Mouse (Mus musculus): ENCODE results near the gene Cdk6. TPM values are rescaled to one million over a fixed set of nuclear protein-coding genes. Genes with fewer than 3 reads are reported as not detected.
"Not testable (repeated sequence)": the region's sequence is repeated elsewhere in the genome, so short reads cannot be mapped to it uniquely, and the experiment has no call there.

Cdk6 gene
- total and polyA plus RNA-seq, 3 experiments, result 4.0 to 10.6 (median 8.1) TPM

- H3K4me3 ChIP-seq, result no peak overlapping the region
- intact Hi-C loops (cut with DNase I), result no loop called here
- no peak for TF ChIP-seq POLR2A (IDR thresholded peaks at IDR 0.05; ENCODE audit: insufficient read depth, low read depth, low read length)
- TF ChIP-seq EP300 (IDR thresholded peaks at IDR 0.05; ENCODE audit: insufficient read depth, low read depth, low read length), result no peak
- TF ChIP-seq CTCF (IDR thresholded peaks at IDR 0.05), result no peak
Observed at GRCm38 (mm10) chr5:3407926-3408325, 66.6 kb downstream of the Cdk6 start.

GRCm38 (mm10) chr5:3418183-3418582 is 76.9 kb downstream of the Cdk6 start:
- DNase-seq; H3K27me3 ChIP-seq (ENCODE audit: control insufficient read depth, insufficient read depth, low read length); H3K9ac ChIP-seq (ENCODE audit: low read depth, low read length); H3K4me1 ChIP-seq (ENCODE audit: control insufficient read depth, insufficient read depth, low read length); H3K27ac ChIP-seq; H3K79me2 ChIP-seq (replicated peaks; ENCODE audit: control insufficient read depth, insufficient read depth, low read length); intact Hi-C loops (cut with DNase I); H3K36me3 ChIP-seq (ENCODE audit: control insufficient read depth, insufficient read depth, low read length); H3K4me3 ChIP-seq: not testable (repeated sequence)
- 88% methylated on average over 1 of the region's 1 CpGs for WGBS

More at GRCm38 (mm10) chr5:3407926-3408325, 66.6 kb downstream of the Cdk6 start:
- H3K9ac ChIP-seq (ENCODE audit: low read depth, low read length), result no peak overlapping the region
- H3K27ac ChIP-seq, result no peak overlapping the region
- DNase-seq, result no peak
- H3K27me3 ChIP-seq (ENCODE audit: control insufficient read depth, insufficient read depth, low read length), result no peaks in the 10 kb centered on the region
- H3K4me1 ChIP-seq (ENCODE audit: control insufficient read depth, insufficient read depth, low read length), result peaks cover 3% of the 10 kb centered on the region; the same call in 1 of the 2 replicates
- H3K79me2 ChIP-seq (replicated peaks; ENCODE audit: control insufficient read depth, insufficient read depth, low read length), result no peaks in the 10 kb centered on the region
- WGBS, result 90% methylated on average over 9 of the region's 9 CpGs
- H3K36me3 ChIP-seq (ENCODE audit: control insufficient read depth, insufficient read depth, low read length), result no peaks in the 10 kb centered on the region

- no peak for TF ChIP-seq POLR2A (IDR thresholded peaks at IDR 0.05; ENCODE audit: insufficient read depth, low read depth, low read length)
- no peak for TF ChIP-seq EP300 (IDR thresholded peaks at IDR 0.05; ENCODE audit: insufficient read depth, low read depth, low read length)
- TF ChIP-seq CTCF (IDR thresholded peaks at IDR 0.05), result no peak
- DNase-seq, result no peak
- Histone ChIP-seq H3K4me3 (no peak overlapping the region), H3K27me3 (ENCODE audit: control insufficient read depth, insufficient read depth, low read length) (no peaks in the 10 kb centered on the region), H3K4me1 (ENCODE audit: control insufficient read depth, insufficient read depth, low read length) (peaks cover 4% of the 10 kb centered on the region), H3K9ac (ENCODE audit: low read depth, low read length) (no peak overlapping the region), H3K36me3 (ENCODE audit: control insufficient read depth, insufficient read depth, low read length) (no peaks in the 10 kb centered on the region), H3K27ac (peak overlapping the region; percentile 54), H3K79me2 (replicated peaks; ENCODE audit: control insufficient read depth, insufficient read depth, low read length) (no peaks in the 10 kb centered on the region)
- 33% methylated on average over 10 of the region's 10 CpGs for WGBS
- intact Hi-C loops (cut with DNase I), result no loop called here
Observed at GRCm38 (mm10) chr5:3420094-3420831, 79.0 kb downstream of the Cdk6 start.

GRCm38 (mm10) chr5:3420832-3421228 is 79.5 kb downstream of the Cdk6 start:
- 84% methylated on average over 3 of the region's 3 CpGs for WGBS
- Histone ChIP-seq H3K27me3 (ENCODE audit: control insufficient read depth, insufficient read depth, low read length) (no peaks in the 10 kb centered on the region), H3K27ac (peak overlapping the region; percentile 54), H3K4me1 (ENCODE audit: control insufficient read depth, insufficient read depth, low read length) (peaks cover 4% of the 10 kb centered on the region), H3K4me3 (no peak overlapping the region), H3K9ac (ENCODE audit: low read depth, low read length) (no peak overlapping the region), H3K36me3 (ENCODE audit: control insufficient read depth, insufficient read depth, low read length) (no peaks in the 10 kb centered on the region), H3K79me2 (replicated peaks; ENCODE audit: control insufficient read depth, insufficient read depth, low read length) (no peaks in the 10 kb centered on the region)
- intact Hi-C loops (cut with DNase I), result no loop called here
- TF ChIP-seq CTCF (IDR thresholded peaks at IDR 0.05), result no peak
- no peak for TF ChIP-seq EP300 (IDR thresholded peaks at IDR 0.05; ENCODE audit: insufficient read depth, low read depth, low read length)
- no peak for TF ChIP-seq POLR2A (IDR thresholded peaks at IDR 0.05; ENCODE audit: insufficient read depth, low read depth, low read length)
- DNase-seq, result no peak

- intact Hi-C loops (cut with DNase I); H3K79me2 ChIP-seq (replicated peaks; ENCODE audit: control insufficient read depth, insufficient read depth, low read length); H3K36me3 ChIP-seq (ENCODE audit: control insufficient read depth, insufficient read depth, low read length); H3K27me3 ChIP-seq (ENCODE audit: control insufficient read depth, insufficient read depth, low read length); H3K9ac ChIP-seq (ENCODE audit: low read depth, low read length); H3K4me1 ChIP-seq (ENCODE audit: control insufficient read depth, insufficient read depth, low read length): not testable (repeated sequence)
- peak overlapping the region; percentile 29 for H3K4me3 ChIP-seq
- DNase-seq, result peak; percentile 43 to 57
- 44% methylated on average over 20 of the region's 20 CpGs for WGBS
- peak overlapping the region; percentile 78 for H3K27ac ChIP-seq
- TF ChIP-seq EP300 (IDR thresholded peaks at IDR 0.05; ENCODE audit: insufficient read depth, low read depth, low read length), result 0 out of 2 replicates have a peak, but pooled peaks have one; percentile 10
- TF ChIP-seq CTCF (IDR thresholded peaks at IDR 0.05), result peak; percentile 31; the same call in 1 of the 2 replicates
Observed at GRCm38 (mm10) chr5:3433131-3433700, 91.9 kb downstream of the Cdk6 start.

GRCm38 (mm10) chr5:3434105-3434504 is 92.8 kb downstream of the Cdk6 start:
- intact Hi-C loops (cut with DNase I); H3K36me3 ChIP-seq (ENCODE audit: control insufficient read depth, insufficient read depth, low read length): not testable (repeated sequence)

GRCm38 (mm10) chr5:3438453-3439003 is 97.2 kb downstream of the Cdk6 start:
- H3K4me1 ChIP-seq (ENCODE audit: control insufficient read depth, insufficient read depth, low read length); H3K4me3 ChIP-seq; H3K27ac ChIP-seq; H3K79me2 ChIP-seq (replicated peaks; ENCODE audit: control insufficient read depth, insufficient read depth, low read length); H3K9ac ChIP-seq (ENCODE audit: low read depth, low read length); intact Hi-C loops (cut with DNase I); H3K27me3 ChIP-seq (ENCODE audit: control insufficient read depth, insufficient read depth, low read length); H3K36me3 ChIP-seq (ENCODE audit: control insufficient read depth, insufficient read depth, low read length); DNase-seq: not testable (repeated sequence)
- 85% methylated on average over 9 of the region's 9 CpGs for WGBS

More at GRCm38 (mm10) chr5:3434105-3434504, 92.8 kb downstream of the Cdk6 start:
- peak overlapping the region; percentile 12; the same call in 1 of the 2 replicates for H3K27ac ChIP-seq
- H3K27me3 ChIP-seq (ENCODE audit: control insufficient read depth, insufficient read depth, low read length); H3K4me3 ChIP-seq; H3K9ac ChIP-seq (ENCODE audit: low read depth, low read length); H3K79me2 ChIP-seq (replicated peaks; ENCODE audit: control insufficient read depth, insufficient read depth, low read length); H3K4me1 ChIP-seq (ENCODE audit: control insufficient read depth, insufficient read depth, low read length); DNase-seq: not testable (repeated sequence)
- WGBS, result 90% methylated on average over 5 of the region's 5 CpGs

GRCm38 (mm10) chr5:3439386-3439785 is 98.1 kb downstream of the Cdk6 start:
- DNase-seq; H3K36me3 ChIP-seq (ENCODE audit: control insufficient read depth, insufficient read depth, low read length); H3K9ac ChIP-seq (ENCODE audit: low read depth, low read length); H3K27ac ChIP-seq; H3K27me3 ChIP-seq (ENCODE audit: control insufficient read depth, insufficient read depth, low read length); H3K79me2 ChIP-seq (replicated peaks; ENCODE audit: control insufficient read depth, insufficient read depth, low read length); H3K4me3 ChIP-seq; intact Hi-C loops (cut with DNase I); H3K4me1 ChIP-seq (ENCODE audit: control insufficient read depth, insufficient read depth, low read length): not testable (repeated sequence)
- 85% methylated on average over 6 of the region's 6 CpGs for WGBS

- DNase-seq; H3K79me2 ChIP-seq (replicated peaks; ENCODE audit: control insufficient read depth, insufficient read depth, low read length); H3K27ac ChIP-seq; intact Hi-C loops (cut with DNase I); H3K9ac ChIP-seq (ENCODE audit: low read depth, low read length); H3K36me3 ChIP-seq (ENCODE audit: control insufficient read depth, insufficient read depth, low read length); H3K4me3 ChIP-seq; H3K4me1 ChIP-seq (ENCODE audit: control insufficient read depth, insufficient read depth, low read length); H3K27me3 ChIP-seq (ENCODE audit: control insufficient read depth, insufficient read depth, low read length): not testable (repeated sequence)
- 85% methylated on average over 3 of the region's 3 CpGs for WGBS
Observed at GRCm38 (mm10) chr5:3442524-3442923, 101.2 kb downstream of the Cdk6 start.

Data from heart, adult 2 months (tissue).